Mouse (Mus musculus) liver, embryonic 14.5 days (tissue): ENCODE measurements at regions not wholly inside any gene's neighbourhood (a gene's known extent, or its start where the extent isn't known, plus 50 kb on each side); places are given as distances from the start of the nearest gene placed in this dataset.

Experiments
- ATAC-seq: fragments of 200-750 bp; cut with Nextera tagmentation; 2 replicates; pipeline ENCODE4 v1.8.0; 2017; ENCODE audit warnings: moderate number of reproducible peaks, mild to moderate bottlenecking, moderate library complexity; ENCODE audit not compliant: insufficient read depth
- DNase-seq, 3 experiments: peaks; one replicate each; pipeline ENCODE4 v3.0.0-alpha.2; 2012 to 2013; ENCODE audit warnings: low read depth in 3 of 3, low spot score in 3 of 3
- H3K27ac ChIP-seq: fragments of 300-500 bp; sonication (generic); 2 replicates; pipeline ENCODE4 v1.5.1; 2014; ENCODE audit warnings: moderate library complexity, mild to moderate bottlenecking, control low read depth, inconsistent platforms
- H3K27me3 ChIP-seq: fragments of 300-500 bp; sonication (generic); 2 replicates; pipeline ENCODE4 v1.6.1; 2014; ENCODE audit warnings: mild to moderate bottlenecking, low read length, moderate library complexity; ENCODE audit not compliant: control insufficient read depth, insufficient read depth
- H3K36me3 ChIP-seq: fragments of 300-500 bp; sonication (generic); replicated peaks from 2 replicates; pipeline ENCODE4 v1.6.1; 2014; ENCODE audit warnings: low read depth; ENCODE audit not compliant: control insufficient read depth, insufficient read depth
- H3K4me1 ChIP-seq, 2 experiments: fragments of 200-500 bp in 1 of 2; fragments of 300-500 bp in 1 of 2; sonication (generic) in 1 of 2; replicated peaks; 2 replicates each; pipeline ENCODE4 v1.6.1; 2012 to 2014; ENCODE audit warnings: antibody characterized with exemption in 1 of 2, inconsistent platforms in 1 of 2, low read length in 1 of 2; ENCODE audit not compliant: control insufficient read depth in 2 of 2, insufficient read depth in 2 of 2
- H3K4me2 ChIP-seq: fragments of 300-500 bp; sonication (generic); 2 replicates; pipeline ENCODE4 v1.6.1; 2014; ENCODE audit warnings: low read depth, mild to moderate bottlenecking, control low read depth, moderate library complexity
- H3K4me3 ChIP-seq, 2 experiments: fragments of 200-500 bp in 1 of 2; fragments of 300-500 bp in 1 of 2; sonication (generic) in 1 of 2; 2 replicates each; pipeline ENCODE4 v1.5.1; 2012 to 2014; ENCODE audit warnings: low read depth in 2 of 2, low read length in 2 of 2, mild to moderate bottlenecking in 2 of 2, control low read depth in 1 of 2, inconsistent platforms in 1 of 2, moderate library complexity in 1 of 2; ENCODE audit not compliant: insufficient read depth in 1 of 2
- H3K9ac ChIP-seq: fragments of 300-500 bp; sonication (generic); replicated peaks from 2 replicates; pipeline ENCODE4 v1.6.1; 2014; ENCODE audit warnings: mild to moderate bottlenecking, control low read depth, moderate library complexity
- H3K9me3 ChIP-seq: fragments of 300-500 bp; sonication (generic); 2 replicates; pipeline ENCODE4 v1.6.1; 2016; ENCODE audit warnings: low read length, mixed read lengths; ENCODE audit not compliant: control insufficient read depth
- CTCF ChIP-seq: IDR thresholded peaks from 2 replicates; pipeline ENCODE4 v1.5.1; 2016; ENCODE audit warnings: antibody characterized with exemption, low read depth, control low read depth
- EP300 ChIP-seq: IDR thresholded peaks from 2 replicates; pipeline ENCODE4 v1.6.1; 2016; ENCODE audit warnings: antibody characterized with exemption, low read depth
- WGBS: fragments of 180-500 bp; shearing (Covaris S2); extraction: QIAGEN DNeasy Blood & Tissue Kit; methylation state at CpG from one replicate; pipeline ENCODE4 v1.1.7; 2014; ENCODE audit not compliant: insufficient replicate concordance; 5-methylcytosine and 5-hydroxymethylcytosine counted together

- Histone ChIP-seq H3K4me2 (no peak overlapping the region), H3K4me3 (no peak overlapping the region), H3K27me3 (no peaks in the 10 kb centered on the region), H3K36me3 (no peaks in the 10 kb centered on the region), H3K27ac (no peak overlapping the region), H3K9ac (no peak overlapping the region), H3K4me1 (no peaks in the 10 kb centered on the region), H3K9me3 (no peaks in the 10 kb centered on the region)
- DNase-seq: no peak
- TF ChIP-seq EP300 (no peak), CTCF (no peak)
- ATAC-seq: no peak
- WGBS: 59% methylated on average over 2 of the region's 2 CpGs
Measured at GRCm38 (mm10) chr6:93087329-93087728, 144.0 kb upstream of the Adamts9 start.

- DNase-seq (no peak), ATAC-seq (no peak)
- H3K27me3 ChIP-seq: no peaks in the 10 kb centered on the region
- no peaks in the 10 kb centered on the region for H3K9me3 ChIP-seq
- H3K36me3 ChIP-seq: no peaks in the 10 kb centered on the region
- no peak for TF ChIP-seq CTCF
- no peak for TF ChIP-seq EP300
- WGBS: 62% methylated on average over 1 of the region's 1 CpGs
- H3K9ac ChIP-seq: no peak overlapping the region
- H3K4me2 ChIP-seq: no peak overlapping the region
- H3K4me3 ChIP-seq: no peak overlapping the region
- no peak overlapping the region for H3K27ac ChIP-seq
- H3K4me1 ChIP-seq: no peaks in the 10 kb centered on the region
Measured at GRCm38 (mm10) chr6:93084286-93084685, 141.0 kb upstream of the Adamts9 start.

GRCm38 (mm10) chr6:93083716-93084115, 140.4 kb upstream of the Adamts9 start:
- Histone ChIP-seq H3K36me3 (no peaks in the 10 kb centered on the region), H3K27me3 (no peaks in the 10 kb centered on the region), H3K4me1 (no peaks in the 10 kb centered on the region), H3K27ac (no peak overlapping the region), H3K4me2 (no peak overlapping the region), H3K9ac (no peak overlapping the region), H3K4me3 (no peak overlapping the region), H3K9me3 (no peaks in the 10 kb centered on the region)
- 71% methylated on average over 6 of the region's 6 CpGs for WGBS
- TF ChIP-seq EP300: no peak
- no peak for TF ChIP-seq CTCF
- ATAC-seq (no peak), DNase-seq (no peak)

GRCm38 (mm10) chr6:93082205-93082604, 138.9 kb upstream of the Adamts9 start:
- no peak for DNase-seq
- no peak overlapping the region for H3K4me3 ChIP-seq
- no peaks in the 10 kb centered on the region for H3K36me3 ChIP-seq
- 62% methylated on average over 4 of the region's 4 CpGs for WGBS
- TF ChIP-seq CTCF: no peak
- no peak for TF ChIP-seq EP300
- H3K27me3 ChIP-seq: no peaks in the 10 kb centered on the region
- no peak overlapping the region for H3K27ac ChIP-seq
- no peak overlapping the region for H3K4me2 ChIP-seq
- no peaks in the 10 kb centered on the region for H3K9me3 ChIP-seq
- no peaks in the 10 kb centered on the region for H3K4me1 ChIP-seq
- ATAC-seq: no peak
- no peak overlapping the region for H3K9ac ChIP-seq

- Histone ChIP-seq H3K27ac (no peak overlapping the region), H3K4me2 (no peak overlapping the region), H3K9ac (no peak overlapping the region), H3K4me1 (0 out of 4 replicates have a peak, but pooled peaks cover 0 to 3% of the 10 kb centered on the region in 2 experiments), H3K27me3 (no peaks in the 10 kb centered on the region), H3K36me3 (no peaks in the 10 kb centered on the region), H3K9me3 (no peaks in the 10 kb centered on the region), H3K4me3 (no peak overlapping the region)
- TF ChIP-seq CTCF (no peak), EP300 (no peak)
- WGBS: 28% methylated on average over 1 of the region's 1 CpGs
- no peak for DNase-seq
- no peak for ATAC-seq
Measured at GRCm38 (mm10) chr6:93076681-93077080, 133.4 kb upstream of the Adamts9 start.

- H3K36me3 ChIP-seq: no peaks in the 10 kb centered on the region
- H3K4me1 ChIP-seq: 0 out of 4 replicates have a peak, but pooled peaks cover 0 to 3% of the 10 kb centered on the region in 2 experiments
- H3K27ac ChIP-seq: no peak overlapping the region
- no peaks in the 10 kb centered on the region for H3K9me3 ChIP-seq
- TF ChIP-seq CTCF (no peak), EP300 (no peak)
- no peak overlapping the region for H3K4me3 ChIP-seq
- H3K9ac ChIP-seq: no peak overlapping the region
- no peaks in the 10 kb centered on the region for H3K27me3 ChIP-seq
- DNase-seq: no peak
- H3K4me2 ChIP-seq: no peak overlapping the region
- no peak for ATAC-seq
- 46% methylated on average over 5 of the region's 5 CpGs for WGBS
Measured at GRCm38 (mm10) chr6:93075867-93076266, 132.6 kb upstream of the Adamts9 start.
